ENCODE assay signal across 12 mouse cellular contexts in the genomic region with DNA sequence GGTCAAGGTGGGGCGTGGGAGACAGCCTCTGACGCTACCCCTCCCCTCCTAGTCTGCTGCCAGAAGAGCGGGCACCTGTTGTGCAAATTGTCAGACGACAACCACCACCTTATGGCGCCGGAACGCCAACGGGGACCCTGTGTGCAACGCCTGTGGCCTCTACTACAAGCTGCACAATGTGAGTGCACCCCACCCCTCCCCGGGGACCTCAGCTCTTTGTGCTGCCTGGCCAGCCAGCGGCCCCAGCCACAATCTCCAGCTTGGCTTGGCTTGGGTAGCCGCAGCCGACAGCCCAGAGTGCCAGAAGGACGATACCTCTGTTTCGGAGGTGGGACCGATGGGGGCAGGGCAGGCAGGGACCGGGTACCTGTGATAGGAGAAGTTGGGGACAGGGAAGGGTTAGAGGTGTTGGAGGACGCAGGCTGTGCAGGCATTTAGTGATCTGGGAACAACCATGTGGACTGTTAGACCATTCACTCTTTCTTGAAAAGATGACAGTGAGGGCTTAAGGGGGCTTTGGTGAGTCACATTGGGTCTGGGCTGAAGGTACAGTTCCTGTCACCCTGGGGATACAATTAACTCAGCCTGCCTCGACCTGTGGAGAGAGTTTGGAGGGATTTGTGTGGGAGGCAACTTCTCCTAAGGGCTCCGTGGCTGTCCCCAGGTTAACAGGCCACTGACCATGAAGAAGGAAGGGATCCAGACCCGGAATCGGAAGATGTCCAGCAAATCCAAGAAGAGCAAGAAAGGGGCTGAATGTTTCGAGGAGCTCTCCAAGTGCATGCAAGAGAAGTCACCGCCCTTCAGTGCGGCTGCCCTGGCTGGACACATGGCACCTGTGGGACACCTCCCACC. TPM values are rescaled to one million over a fixed set of nuclear protein-coding genes. Genes with fewer than 3 reads are reported as not detected.
DNase-seq lines count a peak whose midpoint lies in the region; ATAC-seq and TF ChIP-seq lines count a peak whose summit lies in the region.
"Had no signal": no experiment of that assay in that cellular context is flagged by ENCODE, and none has a peak within 500 bp of the region (broad histone marks: within the 10 kb centered on the region; RNA-seq: fewer than 3 reads in every experiment).

No protein-coding gene starts in this region.

- intact Hi-C loops in gastrocnemius, adult 2 months (cut with DNase I): no loop called here

- H3K4me3 ChIP-seq in gastrocnemius, adult 2 months: peak overlapping the region; percentile 61
- no peak overlapping the region for H3K4me3 ChIP-seq in midbrain, embryonic 11.5 days (ENCODE audit: low read depth, low read length)
- H3K4me3 ChIP-seq in midbrain, embryonic 15.5 days: no peak overlapping the region
- H3K4me3 ChIP-seq in limb, embryonic 10.5 days: no peak overlapping the region

- H3K4me2 ChIP-seq in midbrain, embryonic 11.5 days: no peak overlapping the region
- no peak overlapping the region for H3K4me2 ChIP-seq in midbrain, embryonic 15.5 days

- 6% methylated on average over 25 of the region's 25 CpGs for WGBS in midbrain, embryonic 11.5 days
- 7% methylated on average over 25 of the region's 25 CpGs for WGBS in midbrain, embryonic 15.5 days
- WGBS in limb, embryonic 10.5 days: 10% methylated on average over 25 of the region's 25 CpGs

- H3K4me1 ChIP-seq in midbrain, embryonic 11.5 days (ENCODE audit: control insufficient read depth, insufficient read depth, low read length): peaks cover 8% of the 10 kb centered on the region
- H3K4me1 ChIP-seq in midbrain, embryonic 15.5 days: peaks cover 7% of the 10 kb centered on the region; the same call in 1 of the 2 replicates
- H3K4me1 ChIP-seq in limb, embryonic 10.5 days: peaks cover 46% of the 10 kb centered on the region

- no peak for ATAC-seq in midbrain, embryonic 11.5 days (ENCODE audit: low FRiP score)
- no peak for ATAC-seq in midbrain, embryonic 15.5 days (replicated peaks)

- H3K27ac ChIP-seq in gastrocnemius, adult 2 months: peak overlapping the region; percentile 82
- H3K27ac ChIP-seq in midbrain, embryonic 11.5 days (ENCODE audit: low read depth, low read length): no peak overlapping the region
- H3K27ac ChIP-seq in midbrain, embryonic 15.5 days: no peak overlapping the region
- peak overlapping the region; percentile 15; the same call in 1 of the 2 replicates for H3K27ac ChIP-seq in limb, embryonic 10.5 days

- H3K9ac ChIP-seq in midbrain, embryonic 11.5 days (ENCODE audit: low read length): no peak overlapping the region
- H3K9ac ChIP-seq in midbrain, embryonic 15.5 days: no peak overlapping the region

- peaks cover 72% of the 10 kb centered on the region for H3K27me3 ChIP-seq in midbrain, embryonic 11.5 days (ENCODE audit: control insufficient read depth, insufficient read depth, low read length)
- peaks cover 73% of the 10 kb centered on the region for H3K27me3 ChIP-seq in midbrain, embryonic 15.5 days (replicated peaks)
- peaks cover 100% of the 10 kb centered on the region for H3K27me3 ChIP-seq in limb, embryonic 10.5 days (ENCODE audit: low read depth, poor library complexity, severe bottlenecking)

- H3K9me3 ChIP-seq in midbrain, embryonic 11.5 days (ENCODE audit: control insufficient read depth, low read length): no peaks in the 10 kb centered on the region
- H3K9me3 ChIP-seq in midbrain, embryonic 15.5 days: no peaks in the 10 kb centered on the region
- H3K9me3 ChIP-seq in limb, embryonic 10.5 days (replicated peaks): no peaks in the 10 kb centered on the region

- peak; percentile 71 for DNase-seq in gastrocnemius, adult 2 months
- no peak for DNase-seq in gastrocnemius, adult 18-20 months (ENCODE audit: low spot score)
- peak; percentile 94 for DNase-seq in midbrain, embryonic 11.5 days (ENCODE audit: low spot score, missing footprints)
- peak; percentile 66 to 74 for DNase-seq in heart, adult 9 months (ENCODE audit: low spot score in 2 of 2)
- DNase-seq in limb, embryonic 10.5 days (ENCODE audit: low spot score): peak; percentile 60
- no peak for DNase-seq in frontal cortex, postnatal 36 days (ENCODE audit: low spot score in 2 of 2)
- no peak for DNase-seq in urinary bladder, postnatal 4 days (ENCODE audit: low spot score in 2 of 2)
- DNase-seq: cerebellum, adult 18-20 months had no signal

- TF ChIP-seq CTCF in gastrocnemius, adult 2 months (IDR thresholded peaks at IDR 0.05): no peak

- no peaks in the 10 kb centered on the region for H3K36me3 ChIP-seq in midbrain, embryonic 11.5 days (ENCODE audit: control insufficient read depth, insufficient read depth, low read length)
- H3K36me3 ChIP-seq in midbrain, embryonic 15.5 days (replicated peaks): no peaks in the 10 kb centered on the region
- no peaks in the 10 kb centered on the region for H3K36me3 ChIP-seq in limb, embryonic 10.5 days

RNA-seq across cellular contexts. Expression of a gene that starts 11.1 kb away (rescaled TPM):
- total RNA-seq in gastrocnemius, adult 2 months (2021): 1 to 10 TPM; 4.4 to 9.9 TPM
- total RNA-seq in gastrocnemius, adult 18-20 months (2021): 1 to 10 TPM; 5.7 to 6.6 TPM
- 26.6 and 28.6 TPM in 2 replicates for polyA plus RNA-seq in midbrain, embryonic 11.5 days (2014; fragmentation: Nextera tagmentation; extraction: Ambion mirVana)
- 20.7 and 20.9 TPM in 2 replicates for polyA plus RNA-seq in midbrain, embryonic 15.5 days (2015; fragmentation: Nextera tagmentation; extraction: Ambion mirVana)
- 6.8 and 9.0 TPM in 2 replicates for polyA plus RNA-seq in limb, embryonic 10.5 days (2016; fragmentation: Nextera tagmentation; extraction: Ambion mirVana)

RNA-seq across cellular contexts. Expression of a gene that starts 17.3 kb away (rescaled TPM):
- total RNA-seq in gastrocnemius, adult 2 months (2021): not detected
- not detected for total RNA-seq in gastrocnemius, adult 18-20 months (2021)
- not detected in 2 replicates for polyA plus RNA-seq in midbrain, embryonic 11.5 days (2014; fragmentation: Nextera tagmentation; extraction: Ambion mirVana)
- polyA plus RNA-seq in midbrain, embryonic 15.5 days (2015; fragmentation: Nextera tagmentation; extraction: Ambion mirVana): not detected in 2 replicates
- not detected in 2 replicates for polyA plus RNA-seq in limb, embryonic 10.5 days (2016; fragmentation: Nextera tagmentation; extraction: Ambion mirVana)
- total RNA-seq: left cerebral cortex, postnatal 4 days had no signal
- polyA plus RNA-seq: C2C12; stomach, embryonic 16.5 days had no signal

Comparison
In these comparisons a context has a peak if more than half of its experiments do, and no peak if none do; other contexts are left out.
1. DNase-seq: peak in gastrocnemius, adult 2 months (single experiment), midbrain, embryonic 11.5 days (single experiment), heart, adult 9 months (2 of 2) and limb, embryonic 10.5 days (single experiment); none in gastrocnemius, adult 18-20 months (single experiment), frontal cortex, postnatal 36 days (0 of 2) and urinary bladder, postnatal 4 days (0 of 2).
2. H3K27ac ChIP-seq: peak in gastrocnemius, adult 2 months (single experiment) and limb, embryonic 10.5 days (single experiment); none in midbrain, embryonic 11.5 days (single experiment) and midbrain, embryonic 15.5 days (single experiment).